Comparison of ENCODE assay signal across 23 mouse cellular contexts in the genomic region with DNA sequence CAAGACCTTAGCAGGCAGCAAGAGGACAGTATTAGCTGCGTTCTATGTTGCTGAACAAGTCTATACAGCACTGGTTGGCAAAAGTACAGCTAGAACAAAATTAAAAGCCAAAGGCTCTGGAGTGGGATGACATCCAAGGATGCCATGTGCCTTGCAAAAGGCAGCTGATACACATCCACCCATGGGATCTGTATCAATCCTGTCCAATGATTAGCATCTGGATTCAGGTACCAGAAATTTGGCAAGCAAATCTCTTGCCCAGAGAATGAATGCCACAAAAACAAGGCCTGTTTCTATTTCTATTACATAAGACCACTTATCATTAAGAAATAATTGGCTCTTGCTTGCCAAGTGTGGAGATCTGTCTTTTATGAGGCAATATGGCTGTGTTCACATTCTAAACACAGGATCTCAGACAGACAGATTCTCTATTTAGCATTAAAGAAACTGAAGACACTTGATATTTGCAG.
DNase-seq lines count a peak whose midpoint lies in the region; ATAC-seq lines count a peak whose summit lies in the region.
"Had no signal": no experiment of that assay in that cellular context is flagged by ENCODE, and none has a peak within 500 bp of the region (broad histone marks: within the 10 kb centered on the region; RNA-seq: fewer than 3 reads in every experiment).

No protein-coding gene starts in this region.

- H3K9ac ChIP-seq in forebrain, embryonic 15.5 days (replicated peaks): no peak overlapping the region
- no peak overlapping the region for H3K9ac ChIP-seq in limb, embryonic 13.5 days
- H3K9ac ChIP-seq: intestine, embryonic 15.5 days; limb, embryonic 15.5 days; liver, embryonic 14.5 days; lung, embryonic 15.5 days had no signal

- WGBS in forebrain, embryonic 15.5 days: 71% methylated on average over 1 of the region's 1 CpGs
- WGBS in forebrain, embryonic 10.5 days: 97% methylated on average over 1 of the region's 1 CpGs
- 76% methylated on average over 1 of the region's 1 CpGs for WGBS in limb, embryonic 13.5 days
- 93% methylated on average over 1 of the region's 1 CpGs for WGBS in limb, embryonic 10.5 days

- DNase-seq in forebrain, embryonic 10.5 days (ENCODE audit: extremely low spot score, low spot score): no peak
- no peak for DNase-seq in limb, embryonic 10.5 days (ENCODE audit: low spot score)
- DNase-seq in NIH3T3 (ENCODE audit: low read depth): peak; percentile 27
- peak; percentile 26 for DNase-seq in fibroblast of lung, adult 2 months (ENCODE audit: low read depth)
- no peak for DNase-seq in adrenal gland, postnatal 14 days
- DNase-seq in kidney, adult 11 months: no peak
- DNase-seq: adrenal gland, postnatal 10 days; cerebellum, adult 9-10 months; gastrocnemius, adult 2 months; kidney, postnatal 25 days; lung, postnatal 4 days; thymus, adult 2 months; thymus, postnatal 4 days had no signal

- peaks cover 11% of the 10 kb centered on the region for H3K4me1 ChIP-seq in forebrain, embryonic 15.5 days
- H3K4me1 ChIP-seq in forebrain, embryonic 10.5 days: peaks cover 7% of the 10 kb centered on the region
- H3K4me1 ChIP-seq in limb, embryonic 13.5 days: no peaks in the 10 kb centered on the region
- 0 out of 2 replicates have a peak, but pooled peaks cover 7% of the 10 kb centered on the region for H3K4me1 ChIP-seq in limb, embryonic 10.5 days
- H3K4me1 ChIP-seq: embryonic facial prominence, embryonic 10.5 days; heart, embryonic 10.5 days; intestine, embryonic 15.5 days; limb, embryonic 15.5 days; lung, embryonic 15.5 days had no signal

- H3K36me3 ChIP-seq in forebrain, embryonic 15.5 days: no peaks in the 10 kb centered on the region
- H3K36me3 ChIP-seq in forebrain, embryonic 10.5 days (replicated peaks): no peaks in the 10 kb centered on the region
- no peaks in the 10 kb centered on the region for H3K36me3 ChIP-seq in limb, embryonic 13.5 days
- H3K36me3 ChIP-seq in limb, embryonic 10.5 days: no peaks in the 10 kb centered on the region
- H3K36me3 ChIP-seq: embryonic facial prominence, embryonic 10.5 days; heart, embryonic 10.5 days; intestine, embryonic 15.5 days; limb, embryonic 15.5 days; lung, embryonic 15.5 days had no signal

- no peak overlapping the region for H3K4me3 ChIP-seq in forebrain, embryonic 15.5 days
- no peak overlapping the region for H3K4me3 ChIP-seq in forebrain, embryonic 10.5 days
- no peak overlapping the region for H3K4me3 ChIP-seq in limb, embryonic 13.5 days
- H3K4me3 ChIP-seq in limb, embryonic 10.5 days: no peak overlapping the region
- H3K4me3 ChIP-seq: embryonic facial prominence, embryonic 10.5 days; gastrocnemius, adult 2 months; heart, embryonic 10.5 days; intestine, embryonic 15.5 days; layer of hippocampus, adult 2 months; limb, embryonic 15.5 days; lung, embryonic 15.5 days had no signal

- no peak overlapping the region for H3K4me2 ChIP-seq in forebrain, embryonic 15.5 days (replicated peaks)
- no peak overlapping the region for H3K4me2 ChIP-seq in limb, embryonic 13.5 days (replicated peaks)
- H3K4me2 ChIP-seq: intestine, embryonic 15.5 days; limb, embryonic 15.5 days; lung, embryonic 15.5 days had no signal

- ATAC-seq in forebrain, embryonic 15.5 days (replicated peaks): peak; percentile 77
- peak; percentile 32; the same call in 1 of the 2 replicates for ATAC-seq in limb, embryonic 13.5 days (ENCODE audit: low FRiP score, low read depth)
- ATAC-seq: activated CD4-positive, CD25-positive, alpha-beta regulatory T cell, adult 4 months; intestine, embryonic 15.5 days had no signal

- H3K9me3 ChIP-seq in forebrain, embryonic 15.5 days: no peaks in the 10 kb centered on the region
- no peaks in the 10 kb centered on the region for H3K9me3 ChIP-seq in forebrain, embryonic 10.5 days
- no peaks in the 10 kb centered on the region for H3K9me3 ChIP-seq in limb, embryonic 13.5 days
- H3K9me3 ChIP-seq in limb, embryonic 10.5 days (replicated peaks): no peaks in the 10 kb centered on the region
- H3K9me3 ChIP-seq: embryonic facial prominence, embryonic 10.5 days; heart, embryonic 10.5 days; intestine, embryonic 15.5 days; limb, embryonic 15.5 days; lung, embryonic 15.5 days had no signal

- peak overlapping the region; percentile 50; the same call in 1 of the 2 replicates for H3K27ac ChIP-seq in forebrain, embryonic 15.5 days (replicated peaks)
- no peak overlapping the region for H3K27ac ChIP-seq in forebrain, embryonic 10.5 days
- H3K27ac ChIP-seq in limb, embryonic 13.5 days: no peak overlapping the region
- no peak overlapping the region for H3K27ac ChIP-seq in limb, embryonic 10.5 days
- H3K27ac ChIP-seq: embryonic facial prominence, embryonic 10.5 days; gastrocnemius, adult 2 months; heart, embryonic 10.5 days; intestine, embryonic 15.5 days; layer of hippocampus, adult 2 months; limb, embryonic 15.5 days; liver, embryonic 14.5 days; lung, embryonic 15.5 days had no signal

- H3K27me3 ChIP-seq in forebrain, embryonic 15.5 days: no peaks in the 10 kb centered on the region
- no peaks in the 10 kb centered on the region for H3K27me3 ChIP-seq in forebrain, embryonic 10.5 days (ENCODE audit: poor library complexity, severe bottlenecking)
- no peaks in the 10 kb centered on the region for H3K27me3 ChIP-seq in limb, embryonic 13.5 days
- no peaks in the 10 kb centered on the region for H3K27me3 ChIP-seq in limb, embryonic 10.5 days (ENCODE audit: low read depth, poor library complexity, severe bottlenecking)
- H3K27me3 ChIP-seq: intestine, embryonic 15.5 days; limb, embryonic 15.5 days; lung, embryonic 15.5 days had no signal

Comparison
In these comparisons a context has a peak if more than half of its experiments do, and no peak if none do; other contexts are left out.
1. DNase-seq: peak in NIH3T3 (single experiment) and fibroblast of lung, adult 2 months (single experiment); none in forebrain, embryonic 10.5 days (single experiment), limb, embryonic 10.5 days (single experiment), adrenal gland, postnatal 14 days (single experiment) and kidney, adult 11 months (single experiment).